Mouse (Mus musculus): Measurements from ENCODE around the gene Kiss1r.
A peak's percentile ranks its signal among the peaks of the same experiment; 100 is the strongest.

Gene Kiss1r

DNA sequence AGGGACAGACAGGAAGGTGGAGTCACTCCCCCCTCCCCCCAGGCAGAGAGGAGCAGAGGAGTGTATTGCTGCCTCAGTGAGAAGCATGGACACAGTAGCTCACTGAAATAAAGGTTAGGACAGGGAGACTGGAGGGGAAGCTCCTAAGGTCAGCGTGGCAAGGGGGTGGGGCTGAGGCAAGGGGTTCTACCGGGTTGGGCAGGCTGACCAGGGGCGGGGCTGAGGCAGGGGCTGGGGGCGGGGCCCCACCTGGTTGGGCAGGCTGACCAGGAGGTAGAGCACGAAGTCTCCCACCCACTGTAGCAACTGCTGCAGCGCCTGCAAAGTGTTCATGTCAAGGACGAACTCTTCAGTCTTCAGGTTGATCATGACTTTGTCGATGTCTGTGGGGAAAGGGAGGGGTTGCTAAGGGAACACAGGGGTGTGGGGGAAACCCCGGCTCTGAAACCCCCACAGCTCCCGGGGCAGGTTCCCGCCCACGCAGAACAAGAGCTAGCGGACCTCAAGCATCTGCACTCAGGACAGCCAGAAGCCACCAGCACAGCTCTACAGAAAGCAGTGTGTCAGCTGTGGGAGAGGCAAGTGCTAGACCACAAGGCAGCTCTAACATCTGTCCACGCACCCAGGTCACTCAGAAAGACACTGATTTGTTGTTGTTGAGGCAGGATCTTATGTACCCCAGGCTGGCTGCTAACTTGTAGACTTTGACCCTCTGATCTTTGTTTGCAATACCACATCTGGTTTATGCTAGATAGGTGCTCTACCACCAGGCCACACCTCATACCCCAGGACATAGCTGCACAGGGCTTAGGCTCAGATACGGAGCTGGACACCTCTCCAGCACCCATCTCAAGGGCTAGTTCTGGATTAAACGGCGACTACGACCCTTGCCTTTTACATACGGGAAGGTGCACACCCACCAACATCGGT, 19.2 kb upstream of the Kiss1r start:
- DNase-seq = no peak

DNA sequence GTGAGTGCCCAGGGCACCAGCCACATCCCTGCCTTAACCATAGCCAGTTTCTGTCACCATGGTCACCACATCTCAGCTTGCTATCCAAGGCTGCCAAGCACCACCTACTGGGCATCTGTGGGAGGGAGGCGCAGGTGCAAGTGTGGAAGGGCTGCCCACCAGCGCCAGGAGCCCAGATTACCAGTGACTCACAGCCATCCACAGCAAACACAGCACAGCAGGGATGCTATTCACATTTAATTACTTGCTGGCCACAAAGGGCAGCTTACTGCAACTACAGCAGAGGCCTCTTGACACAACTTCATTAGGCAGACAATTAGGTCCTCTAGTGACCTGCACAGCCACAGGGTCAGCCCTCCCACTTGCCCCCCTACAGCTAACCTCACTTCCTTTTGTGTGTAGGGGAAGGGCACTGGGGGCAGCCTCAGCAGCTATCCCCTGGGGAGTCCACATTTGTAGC, 15.8 kb upstream of the Kiss1r start:
- peak; percentile 64 for DNase-seq

DNA sequence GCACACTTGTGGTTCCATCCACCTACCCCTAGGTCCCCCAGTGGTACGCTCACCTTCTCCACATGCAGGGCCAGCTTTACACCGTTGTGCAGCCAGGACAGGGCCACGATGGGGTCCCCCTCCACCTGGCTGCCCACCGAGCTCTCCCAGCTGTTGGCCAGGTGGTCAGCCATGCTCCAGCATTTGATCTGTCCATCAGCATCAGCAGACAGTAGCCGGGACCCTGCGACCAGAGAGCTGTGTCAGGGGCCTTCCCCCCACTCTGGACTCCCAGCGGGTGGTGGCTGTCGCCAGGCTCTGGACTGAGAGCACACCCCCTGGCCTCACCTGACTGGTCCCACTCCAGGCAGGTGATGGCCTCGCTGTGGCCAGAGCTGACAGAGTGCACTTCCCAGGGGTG, 10.1 kb upstream of the Kiss1r start:
- no peak for DNase-seq

DNA sequence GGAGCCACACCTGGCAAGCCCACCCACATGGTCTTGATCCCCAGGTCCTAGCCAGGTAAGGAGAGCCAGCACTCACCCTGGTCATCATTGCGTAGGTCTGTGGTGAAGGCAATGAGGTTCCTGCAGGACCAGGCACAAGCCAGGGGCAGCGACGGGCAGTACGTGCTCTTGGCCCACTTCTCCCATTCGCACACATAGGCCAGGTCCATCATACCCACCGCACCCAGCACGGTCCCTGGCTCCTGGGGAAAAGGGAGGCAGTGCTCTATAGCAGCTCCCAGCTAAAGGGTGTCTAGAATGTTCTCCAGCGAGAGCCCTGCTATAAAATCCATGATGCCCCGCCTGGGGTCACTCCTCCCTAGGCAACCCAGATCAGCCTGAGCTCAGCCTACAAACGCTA, 9.4 kb upstream of the Kiss1r start:
- DNase-seq = no peak

DNA sequence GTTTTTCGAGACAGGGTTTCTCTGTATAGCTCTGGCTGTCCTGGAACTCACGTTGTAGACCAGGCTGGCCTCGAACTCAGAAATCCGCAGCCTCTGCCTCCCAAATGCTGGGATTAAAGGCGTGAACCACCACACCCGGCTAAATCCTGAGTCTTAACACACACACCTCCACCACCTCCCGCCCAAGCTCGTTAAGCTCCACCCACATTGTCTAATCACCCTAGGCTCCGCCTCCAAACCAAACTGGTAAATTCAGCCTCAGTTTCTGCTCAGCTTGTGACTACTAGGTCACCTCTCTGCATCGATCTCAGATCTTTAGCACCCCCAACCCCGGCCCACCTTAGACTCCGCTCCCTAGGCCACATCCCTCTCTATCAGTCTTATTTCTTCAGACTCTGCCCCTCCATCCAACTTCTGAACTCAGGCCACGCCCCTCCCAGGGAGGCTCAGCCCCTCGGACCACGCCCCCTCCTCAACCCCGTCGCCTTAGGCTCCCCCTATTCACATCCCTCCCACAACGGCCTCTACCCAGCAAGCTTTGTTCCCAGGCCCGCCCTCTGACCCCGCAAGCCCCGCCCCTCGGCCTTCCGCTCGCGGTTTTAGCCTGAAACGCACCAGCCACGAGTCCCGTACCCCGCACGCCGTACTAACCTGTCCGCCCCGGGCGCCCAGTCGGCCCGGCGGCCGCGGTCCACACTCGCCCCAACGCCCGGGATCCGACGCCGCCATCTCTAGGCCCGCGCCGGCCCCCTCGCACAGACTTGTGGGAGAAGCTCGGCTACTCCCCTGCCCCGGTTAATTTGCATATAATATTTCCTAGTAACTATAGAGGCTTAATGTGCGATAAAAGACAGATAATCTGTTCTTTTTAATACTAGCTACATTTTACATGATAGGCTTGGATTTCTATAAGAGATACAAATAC, 8.3 kb upstream of the Kiss1r start, which contains the start of gene Med16:
TSS of gene Med16 (minus strand) at position 757 of the 925 bp plus-strand sequence.
- peak; percentile 90 for DNase-seq

DNA sequence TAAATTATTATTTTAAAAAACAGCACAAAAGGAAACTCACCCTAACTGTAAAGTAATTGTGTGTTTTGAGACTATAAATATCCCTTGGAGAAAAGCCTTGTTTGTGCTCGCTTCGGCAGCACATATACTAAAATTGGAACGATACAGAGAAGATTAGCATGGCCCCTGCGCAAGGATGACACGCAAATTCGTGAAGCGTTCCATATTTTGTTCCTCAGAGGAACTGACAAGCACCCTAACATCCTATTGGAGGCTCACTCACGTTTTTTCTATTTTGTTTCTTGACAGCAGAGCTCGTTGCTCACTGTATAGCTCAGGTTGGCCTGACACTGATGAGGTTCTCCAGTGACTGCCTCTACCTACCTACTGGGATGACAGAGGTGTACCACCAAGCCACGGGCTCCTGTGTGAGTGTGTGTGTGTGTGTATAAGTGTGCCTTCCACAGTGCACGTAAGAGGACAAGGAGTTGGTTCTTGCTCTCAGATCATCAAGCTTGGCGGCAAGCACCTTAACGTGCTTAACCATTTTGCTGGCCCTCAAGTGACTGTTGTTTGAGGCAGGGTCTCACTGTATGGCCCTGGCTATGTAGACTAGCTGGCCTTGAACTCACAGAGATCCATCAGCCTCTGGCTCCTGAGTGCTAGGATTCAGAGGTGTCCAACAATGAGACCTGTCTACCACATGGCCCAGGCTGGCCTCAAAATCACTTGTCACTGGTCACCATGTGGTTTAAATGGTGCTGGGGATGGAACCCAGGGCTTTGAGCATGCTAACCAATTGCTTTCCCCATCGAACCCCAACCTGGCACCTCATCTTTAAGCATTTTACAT, 7.5 kb upstream of the Kiss1r start:
- no peak for DNase-seq

DNA sequence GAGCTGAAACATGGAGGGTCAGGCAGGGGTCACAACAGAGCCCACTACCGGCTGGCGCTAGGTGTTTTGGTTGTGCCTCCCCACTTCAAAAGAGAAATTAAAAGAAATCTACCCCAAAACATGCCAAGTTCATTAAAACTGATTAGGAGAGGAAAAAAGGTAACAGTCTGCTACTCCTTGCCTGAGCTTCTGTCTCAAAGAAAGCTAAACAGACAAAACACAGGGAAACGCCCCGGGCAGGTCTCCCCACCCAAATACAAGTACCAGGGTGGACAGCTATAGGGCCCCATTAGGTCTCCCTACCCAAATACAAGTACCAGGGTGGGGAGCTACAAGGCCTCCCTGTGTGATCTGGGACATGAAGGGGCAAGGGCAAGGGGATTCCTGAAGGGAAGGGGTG, 6.2 kb upstream of the Kiss1r start, which contains the start of gene Gm26602:
TSS of gene Gm26602 (plus strand) at position 301 of the 400 bp plus-strand sequence.
- DNase-seq = no peak

DNA sequence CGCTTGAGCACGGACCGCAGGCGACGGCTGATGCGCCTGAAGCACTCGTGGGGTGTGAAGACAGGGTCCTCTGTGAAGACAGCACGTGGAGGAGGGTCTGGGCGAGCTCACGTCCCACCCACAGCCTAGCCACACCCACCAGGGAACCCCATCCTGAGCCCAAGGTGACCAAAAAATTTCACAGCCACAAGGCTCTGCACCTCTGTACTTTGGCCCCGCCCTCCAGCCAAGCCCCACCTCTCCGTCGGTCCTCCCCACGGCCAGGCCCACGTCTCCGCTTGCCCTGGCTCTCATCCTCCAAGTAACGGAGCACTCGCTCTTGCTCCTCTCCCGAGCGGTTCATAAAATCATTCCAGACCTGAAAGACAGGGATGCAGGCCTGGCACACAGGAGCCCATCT, 4.4 kb upstream of the Kiss1r start:
- DNase-seq = no peak

DNA sequence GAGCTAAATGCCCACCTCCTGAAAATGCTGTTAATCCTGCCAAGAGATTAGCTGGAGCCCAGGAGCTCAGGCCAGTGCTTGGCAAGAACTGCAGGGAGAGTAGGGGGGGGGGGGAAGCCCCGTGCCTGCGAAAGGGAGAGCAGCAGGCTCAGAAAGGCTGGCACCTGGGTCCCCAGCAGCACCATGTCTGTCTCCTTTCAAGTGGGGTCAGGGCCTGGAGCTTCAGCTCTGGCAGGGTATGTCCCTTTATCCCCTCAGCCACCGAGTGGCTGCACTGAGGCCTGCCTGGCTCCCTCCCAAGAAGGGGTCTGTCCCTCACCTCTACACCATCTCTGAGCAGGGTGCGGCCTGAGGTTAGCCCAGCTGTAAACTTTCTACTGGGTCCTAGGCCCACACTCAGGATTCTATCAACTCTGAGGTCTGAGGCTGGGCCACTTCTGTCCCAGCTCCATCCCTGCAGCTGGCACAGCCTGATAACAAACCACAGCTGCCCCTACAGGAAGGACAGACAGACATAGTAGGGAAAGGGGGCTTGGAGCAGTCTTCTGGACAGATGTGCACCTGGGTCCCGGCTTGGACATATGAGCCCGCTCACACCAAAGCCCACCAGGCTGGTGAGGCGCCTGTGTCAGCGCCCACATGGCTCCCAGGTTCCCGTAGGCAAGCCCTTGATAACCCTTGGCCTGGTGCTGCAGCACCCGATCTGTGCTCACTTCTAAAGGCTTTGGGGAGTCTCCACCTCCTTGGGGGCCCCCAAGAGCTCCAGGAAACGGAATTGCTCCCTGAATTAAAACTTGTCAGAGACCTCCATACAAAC, 2.4 kb upstream of the Kiss1r start:
- DNase-seq = no peak

DNA sequence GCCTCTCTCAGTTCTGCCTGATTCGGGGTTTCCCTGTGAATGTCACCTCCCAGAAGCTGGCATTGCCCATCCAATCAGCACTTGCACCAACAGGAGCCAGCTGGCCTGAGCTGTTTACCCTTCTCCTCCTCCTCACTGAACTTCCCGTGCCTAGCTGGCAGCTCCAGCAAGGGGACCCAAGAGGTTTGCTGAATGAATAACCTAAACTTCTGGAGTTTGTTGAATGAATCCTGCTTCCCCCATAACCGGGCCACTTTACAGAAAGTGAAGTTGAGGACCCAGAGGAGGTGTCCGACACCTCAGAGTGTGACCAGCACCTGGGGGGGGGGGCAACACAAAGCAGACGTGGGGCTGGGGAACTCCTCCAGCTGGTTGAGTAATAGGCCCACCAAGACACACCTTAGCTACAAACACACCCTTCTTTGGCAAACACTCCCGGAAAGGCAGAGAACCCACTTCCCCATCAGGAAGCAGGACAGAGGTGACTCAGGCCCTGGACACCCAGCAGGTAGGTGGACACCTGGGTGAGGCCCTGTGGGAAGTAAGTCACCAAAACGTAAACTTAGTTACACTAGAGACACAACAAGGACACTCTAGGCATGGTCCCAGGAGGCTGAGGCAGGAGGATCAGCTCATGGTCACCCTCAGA, 1.7 kb upstream of the Kiss1r start:
- DNase-seq = no peak

DNA sequence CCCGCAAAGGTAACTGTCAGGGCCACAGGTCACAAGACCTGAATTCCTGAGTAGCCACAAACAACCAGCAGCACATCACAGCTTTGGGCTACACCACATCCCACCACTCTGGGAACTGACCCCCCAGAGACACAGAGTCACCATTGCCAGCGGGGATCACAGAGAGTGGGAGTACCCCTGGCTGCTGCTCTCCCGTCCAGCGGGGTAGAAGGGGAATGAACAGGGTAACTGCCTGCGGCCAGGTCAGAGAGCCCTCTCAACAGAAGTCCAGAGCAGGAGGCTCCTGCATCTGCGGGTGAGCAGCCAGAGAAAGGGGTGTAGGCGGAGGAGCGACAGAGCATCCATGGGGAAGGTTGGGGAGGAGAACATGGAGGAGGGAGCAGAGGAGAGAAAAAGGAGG, 690 bp upstream of the Kiss1r start:
- DNase-seq = no peak

DNA sequence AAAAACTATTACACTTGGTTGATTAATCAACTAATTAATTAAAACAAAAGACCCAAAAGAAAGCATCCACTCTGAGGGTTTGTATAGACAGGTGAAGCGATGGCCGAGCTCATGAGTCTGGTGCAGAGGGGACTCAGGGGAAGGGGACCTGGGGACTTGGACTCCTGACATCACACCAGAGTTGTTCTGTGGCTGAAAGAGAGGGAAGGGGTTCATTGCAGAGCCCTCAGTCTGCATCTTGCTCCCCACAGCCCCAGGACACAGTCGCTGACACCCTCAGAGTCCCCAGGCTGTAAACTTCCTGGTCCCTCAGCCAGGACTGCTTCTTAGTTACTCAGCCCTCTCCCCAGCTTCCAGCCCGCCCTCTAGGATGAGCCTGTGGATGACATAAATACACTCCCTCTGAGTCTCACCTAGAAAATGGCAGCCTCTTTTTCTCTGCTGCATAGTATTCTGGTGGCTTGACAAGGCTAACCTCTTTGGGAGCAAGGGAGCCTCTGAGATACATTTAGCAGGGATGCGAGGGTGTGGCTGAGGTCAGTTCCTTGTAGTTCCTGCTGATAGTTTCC, 845 bp downstream of the Kiss1r start:
- no peak for DNase-seq

DNA sequence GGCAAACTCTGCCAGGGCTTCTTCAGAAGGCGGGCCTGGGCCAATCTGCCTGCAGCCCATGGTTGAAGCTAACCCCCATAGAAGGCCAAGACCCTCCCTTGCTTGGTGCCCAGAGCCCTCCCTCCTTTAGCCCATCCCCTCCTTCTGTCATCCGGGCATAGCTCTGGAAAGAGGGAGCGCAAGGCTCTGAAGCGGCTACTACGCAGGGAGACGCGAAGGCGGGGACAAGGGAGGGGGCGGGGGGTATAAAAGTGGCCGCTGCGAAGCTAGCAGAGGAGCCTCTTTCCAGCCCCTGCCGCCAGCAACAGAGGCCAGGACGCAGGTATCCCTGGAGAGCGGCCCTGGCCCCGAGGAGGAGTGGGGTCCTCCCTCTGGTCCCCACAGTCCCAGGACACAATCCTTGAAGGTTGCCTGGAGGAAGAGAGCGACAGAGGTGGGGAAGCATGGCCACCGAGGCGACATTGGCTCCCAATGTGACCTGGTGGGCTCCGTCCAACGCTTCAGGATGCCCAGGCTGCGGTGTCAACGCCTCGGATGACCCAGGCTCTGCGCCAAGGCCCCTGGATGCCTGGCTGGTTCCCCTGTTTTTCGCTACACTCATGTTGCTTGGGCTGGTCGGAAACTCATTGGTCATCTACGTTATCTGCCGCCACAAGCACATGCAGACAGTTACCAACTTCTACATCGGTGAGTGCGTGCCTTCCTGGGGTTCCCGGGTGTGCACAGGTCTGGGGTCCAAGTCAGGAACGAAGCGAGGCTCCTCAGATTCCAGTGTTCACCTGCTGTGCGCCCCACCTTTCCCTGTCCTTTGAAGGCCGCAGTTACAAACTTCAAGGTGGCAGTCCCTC, 1.7 kb downstream of the Kiss1r start:
- no peak for DNase-seq

DNA sequence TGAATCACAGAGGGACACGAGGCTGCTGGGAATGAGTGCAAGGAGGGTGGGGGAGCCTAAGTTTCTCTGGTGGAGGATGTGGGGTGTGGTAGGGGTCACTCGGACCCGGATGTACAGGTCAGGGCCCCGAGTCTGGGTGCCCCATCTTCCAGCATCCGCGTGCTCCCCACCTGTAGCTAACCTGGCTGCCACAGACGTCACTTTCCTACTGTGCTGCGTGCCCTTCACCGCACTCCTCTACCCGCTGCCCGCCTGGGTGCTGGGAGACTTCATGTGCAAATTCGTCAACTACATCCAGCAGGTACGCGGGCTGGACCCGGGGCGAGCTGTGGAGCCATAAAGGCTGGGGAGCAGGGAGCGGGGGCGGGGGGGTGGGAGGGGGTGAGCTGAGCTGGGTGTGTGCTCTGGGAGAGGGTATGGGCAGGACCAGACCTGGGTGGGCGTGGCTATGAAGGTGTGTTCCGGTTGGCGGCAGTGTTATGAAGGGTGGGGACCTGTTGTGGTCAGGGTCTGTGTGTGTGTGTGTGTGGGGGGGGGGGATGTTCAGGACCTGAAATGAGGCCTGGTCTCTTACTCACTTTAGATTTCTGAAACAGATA, 2.6 kb downstream of the Kiss1r start:
- peak; percentile 5 for DNase-seq

DNA sequence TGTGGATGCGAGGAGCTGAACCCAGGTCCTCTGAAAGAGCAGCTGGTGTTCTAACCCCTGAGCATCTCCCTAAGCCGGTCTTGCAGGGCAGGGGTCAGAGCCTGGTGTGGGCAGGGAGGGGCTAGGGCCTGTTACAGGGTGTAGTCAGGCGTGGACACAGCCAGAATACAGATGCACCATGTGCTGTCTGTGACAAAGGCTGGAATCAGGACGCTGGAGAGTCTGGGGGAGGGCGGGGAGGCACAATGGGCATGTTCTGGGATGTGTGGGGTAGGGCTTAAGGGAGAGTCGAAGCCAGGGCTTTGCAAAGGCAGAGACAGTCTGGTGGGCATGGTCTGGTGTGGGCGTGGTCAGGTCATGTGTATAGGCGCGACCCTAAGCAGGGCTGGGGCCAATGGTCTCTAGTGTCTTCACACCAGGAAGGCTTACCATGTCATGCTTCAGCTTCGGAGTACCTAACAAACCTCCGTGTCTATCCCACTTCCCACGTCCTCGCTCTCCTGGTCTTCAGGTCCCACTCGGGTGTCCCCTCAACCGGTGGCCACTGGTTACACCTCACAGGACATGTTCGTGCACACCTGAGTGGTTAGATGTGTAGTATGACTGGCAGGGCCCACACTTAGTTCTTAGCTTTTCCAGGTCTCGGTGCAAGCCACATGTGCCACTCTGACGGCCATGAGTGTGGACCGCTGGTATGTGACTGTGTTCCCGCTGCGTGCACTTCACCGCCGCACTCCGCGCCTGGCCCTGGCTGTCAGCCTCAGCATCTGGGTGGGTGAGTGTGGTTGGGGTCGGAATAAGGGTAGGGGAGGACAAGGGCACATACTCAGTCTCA, 3.5 kb downstream of the Kiss1r start:
- peak; percentile 4 for DNase-seq

DNA sequence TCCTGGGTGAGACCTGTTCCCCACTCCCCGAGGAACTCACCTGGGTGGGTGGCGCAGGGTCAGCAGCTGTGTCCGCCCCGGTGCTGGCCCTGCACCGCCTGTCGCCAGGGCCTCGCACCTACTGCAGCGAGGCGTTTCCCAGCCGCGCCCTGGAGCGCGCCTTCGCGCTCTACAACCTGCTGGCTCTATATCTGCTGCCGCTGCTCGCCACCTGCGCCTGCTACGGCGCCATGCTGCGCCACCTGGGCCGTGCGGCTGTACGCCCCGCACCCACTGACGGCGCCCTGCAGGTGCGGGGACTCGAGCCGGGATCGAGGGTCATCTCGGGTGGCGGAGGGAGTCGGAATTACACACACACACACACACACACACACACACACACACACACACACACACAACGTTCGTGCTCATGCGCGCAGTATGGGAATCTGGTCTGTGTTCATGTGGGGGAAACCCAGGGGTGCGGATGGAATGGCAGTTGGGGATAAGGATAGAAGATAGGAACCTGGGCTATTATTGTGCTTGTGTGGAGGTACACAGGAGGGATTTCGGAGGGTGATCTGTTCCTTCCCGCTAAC, 4.3 kb downstream of the Kiss1r start, which contains the start of gene R3hdm4:
TSS of gene R3hdm4 (minus strand) at position 251 of the 578 bp plus-strand sequence.
- no peak for DNase-seq

DNA sequence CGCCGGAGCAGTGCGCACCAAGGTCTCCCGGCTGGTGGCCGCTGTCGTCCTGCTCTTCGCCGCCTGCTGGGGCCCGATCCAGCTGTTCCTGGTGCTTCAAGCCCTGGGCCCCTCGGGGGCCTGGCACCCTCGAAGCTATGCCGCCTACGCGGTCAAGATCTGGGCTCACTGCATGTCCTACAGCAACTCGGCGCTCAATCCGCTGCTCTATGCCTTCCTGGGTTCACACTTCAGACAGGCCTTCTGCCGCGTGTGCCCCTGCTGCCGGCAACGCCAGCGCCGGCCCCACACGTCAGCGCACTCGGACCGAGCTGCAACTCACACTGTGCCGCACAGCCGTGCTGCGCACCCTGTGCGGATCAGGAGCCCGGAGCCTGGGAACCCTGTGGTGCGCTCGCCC, 4.8 kb downstream of the Kiss1r start:
- no peak for DNase-seq
